Mouse (Mus musculus) layer of hippocampus, postnatal 10 days (tissue): ENCODE results near the gene Tmem169. TPM values are rescaled to one million over a fixed set of nuclear protein-coding genes. Genes with fewer than 3 reads are reported as not detected.
"Not testable (repeated sequence)": the region's sequence is repeated elsewhere in the genome, so short reads cannot be mapped to it uniquely, and the experiment has no call there.

ENCODE experiments used
- DNase-seq, 2 experiments: peaks; one replicate each; pipeline ENCODE4 v3.0.0; 2021; ENCODE audit warnings: low spot score in 2 of 2
- long read RNA-seq: library from polyadenylated mRNA; stranded (forward); transcript quantifications from one replicate; pipeline ENCODE4 v2.0.0, GENCODE M21; 2023
- total RNA-seq, 2 experiments: library from RNA; stranded (reverse); gene quantifications; 2 replicates each; pipeline ENCODE4 v1.2.3; 2021

Tmem169 gene
- total RNA-seq: 10 to 100 TPM; 35.5 to 41.4 TPM
- long read RNA-seq, transcript Tmem169-201 (3 exons, 2,928 nt): major isoform, 8 of 21 reads
- long read RNA-seq, transcript Tmem169-202 (4 exons, 697 nt): minor isoform, 5 of 21 reads
- long read RNA-seq, partial matches to known transcripts: 0 of 21 reads
- long read RNA-seq, other reads (novel, unspliced or antisense): 8 of 21 reads

DNA sequence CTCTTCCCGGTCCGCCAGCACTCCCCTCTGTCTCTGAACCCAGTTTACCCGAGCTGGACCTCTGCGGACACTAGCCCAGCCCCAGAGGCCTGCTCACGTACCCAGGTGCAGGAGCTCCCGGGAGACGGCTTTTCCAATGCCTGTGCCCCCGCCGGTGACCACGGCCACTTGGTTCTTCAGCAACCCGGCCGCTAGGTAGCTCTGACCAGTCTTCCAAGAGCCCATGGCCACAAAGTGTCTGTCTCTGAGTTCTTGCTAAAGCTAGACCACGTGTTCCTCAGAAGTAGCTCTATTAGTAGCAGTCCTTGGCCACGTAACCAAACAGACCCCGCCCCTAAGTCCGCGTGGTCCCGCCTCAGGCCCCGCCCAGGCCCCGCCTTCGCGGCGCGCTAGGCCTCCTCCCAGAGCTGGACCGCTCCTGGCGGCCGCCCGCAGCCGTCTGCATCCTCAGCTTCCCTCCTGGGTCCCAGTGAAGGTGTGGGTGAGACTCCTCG lies at the start of gene Tmem169, which contains the start of gene Pecr:
Gene Tmem169, plus strand, starts transcription at position 378 of the 494 bp plus-strand sequence.
Gene Pecr, minus strand, starts transcription at position 323 of the 494 bp plus-strand sequence.
- peak; percentile 91 to 94 for DNase-seq

DNA sequence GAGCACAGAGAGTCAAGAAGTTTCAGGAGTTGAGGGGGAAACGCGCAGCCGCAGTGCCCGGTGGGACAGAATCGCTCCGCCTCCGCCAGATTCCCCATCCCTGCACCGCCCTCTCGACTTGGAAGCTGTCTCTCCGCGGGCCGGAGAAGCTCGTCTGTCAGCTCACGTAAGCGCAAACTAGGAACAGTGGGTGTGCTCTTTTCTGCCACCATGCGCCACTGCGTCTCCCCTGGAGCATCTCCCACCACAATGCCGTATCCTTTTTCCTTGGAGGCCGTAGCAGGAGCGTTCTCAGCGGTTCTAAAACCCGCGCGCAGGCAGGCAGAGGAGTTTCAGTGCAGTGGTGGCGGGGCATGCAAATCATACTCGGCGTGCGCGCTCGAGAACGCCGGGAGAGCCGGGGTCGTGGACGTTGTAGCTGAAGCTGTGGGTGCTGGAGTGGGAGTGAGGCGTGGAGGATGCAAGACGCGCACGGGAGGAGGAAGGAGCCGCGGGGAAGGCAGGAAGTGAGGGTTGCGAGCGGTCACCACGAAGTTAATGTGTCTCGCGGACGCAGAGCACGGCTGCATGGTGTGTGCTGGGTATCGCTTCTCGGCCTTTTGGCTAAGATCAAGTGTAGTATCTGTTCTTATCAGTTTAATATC lies 47.7 kb upstream of the Tmem169 start:
- DNase-seq: peak; percentile 61 to 75

DNA sequence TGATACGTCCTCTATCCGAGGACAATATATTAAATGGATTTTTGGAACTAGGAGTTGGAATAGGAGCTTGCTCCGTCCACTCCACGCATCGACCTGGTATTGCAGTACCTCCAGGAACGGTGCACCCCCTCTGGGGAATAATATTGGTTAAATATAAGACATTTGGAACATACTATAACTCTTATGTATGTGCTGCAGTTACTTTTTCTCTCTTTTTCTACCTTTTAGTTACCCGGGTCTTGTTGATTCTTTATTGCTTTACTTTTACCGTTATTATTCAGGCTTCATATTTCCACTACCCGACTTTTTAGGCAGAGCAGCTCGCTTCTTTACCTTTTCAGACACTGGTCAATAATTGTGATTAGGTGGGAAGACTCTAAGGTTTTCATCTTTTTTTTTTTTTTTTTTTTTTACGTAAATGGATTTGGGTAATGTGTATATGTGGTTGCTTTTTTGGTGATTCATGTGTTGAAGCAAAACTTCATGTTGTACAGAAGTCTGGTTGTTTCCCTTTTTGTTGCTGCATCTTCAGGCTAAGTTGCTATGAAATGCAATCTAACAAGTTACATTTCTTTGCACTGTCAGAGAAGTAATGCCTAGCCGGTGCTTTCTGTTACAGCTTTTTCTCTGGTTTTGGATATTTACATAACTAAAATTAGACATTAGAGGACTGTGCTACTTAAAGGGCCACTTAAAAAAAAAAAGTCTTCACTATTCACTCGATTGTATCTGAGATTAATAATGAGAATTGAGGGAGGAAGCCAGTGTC lies 47.0 kb upstream of the Tmem169 start:
- no peak for DNase-seq

DNA sequence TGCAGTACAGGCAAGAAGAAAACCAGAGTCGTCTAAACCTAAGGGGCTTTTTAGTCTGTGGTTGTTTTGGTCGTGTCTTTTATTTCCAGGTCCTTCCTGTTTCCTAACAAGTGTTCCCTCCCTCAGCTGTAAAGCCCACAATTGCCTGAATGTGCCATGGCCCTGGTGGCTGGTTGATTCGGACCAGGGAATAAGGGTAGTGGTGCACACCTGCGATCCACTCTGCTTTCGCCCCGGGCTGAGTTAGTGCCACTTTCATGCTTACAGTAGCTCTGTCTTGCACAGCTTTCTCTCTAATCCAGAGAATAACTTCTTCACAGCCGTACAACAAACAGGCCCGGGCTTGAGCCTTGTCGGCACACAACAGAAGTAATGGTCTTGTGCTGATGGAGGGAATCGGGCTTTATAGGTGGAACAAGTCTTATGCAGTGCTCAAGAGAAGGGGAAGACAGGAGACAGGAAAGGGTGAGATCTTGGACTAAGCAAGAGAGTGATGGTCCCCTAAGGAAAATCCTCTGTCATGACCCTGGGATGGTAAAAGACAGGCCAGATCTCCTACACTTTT lies 46.1 kb upstream of the Tmem169 start:
- DNase-seq: no peak

- DNase-seq: not testable (repeated sequence)
Measured at GRCm38 (mm10) chr1:72239113-72239512, 45.1 kb upstream of the Tmem169 start.

DNA sequence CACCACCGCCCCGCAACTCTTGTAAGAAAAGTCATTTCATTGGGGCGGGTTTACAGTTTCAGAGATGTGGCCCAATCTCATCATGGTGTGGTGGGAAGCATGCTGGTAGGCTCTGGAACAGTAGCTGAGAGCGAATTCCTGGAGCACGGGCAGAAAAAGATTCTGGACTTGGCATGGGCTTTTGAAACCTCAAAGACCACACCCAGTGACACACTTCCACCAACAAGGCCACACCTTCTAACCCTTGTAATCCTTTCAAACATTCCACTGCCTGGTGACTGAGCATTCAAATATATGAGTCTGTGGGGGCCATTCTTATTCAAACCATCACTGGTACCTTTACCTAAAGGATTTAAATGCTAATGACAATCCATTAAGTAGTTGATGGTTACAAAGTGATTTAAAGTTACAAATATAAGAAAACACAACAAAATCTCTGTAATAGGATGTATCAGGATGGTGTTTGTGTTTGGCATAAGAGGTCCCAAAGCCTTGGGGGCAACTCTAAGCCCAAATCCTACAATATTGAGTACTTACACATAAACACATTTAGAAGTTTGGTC lies 41.5 kb upstream of the Tmem169 start:
- DNase-seq: no peak

DNA sequence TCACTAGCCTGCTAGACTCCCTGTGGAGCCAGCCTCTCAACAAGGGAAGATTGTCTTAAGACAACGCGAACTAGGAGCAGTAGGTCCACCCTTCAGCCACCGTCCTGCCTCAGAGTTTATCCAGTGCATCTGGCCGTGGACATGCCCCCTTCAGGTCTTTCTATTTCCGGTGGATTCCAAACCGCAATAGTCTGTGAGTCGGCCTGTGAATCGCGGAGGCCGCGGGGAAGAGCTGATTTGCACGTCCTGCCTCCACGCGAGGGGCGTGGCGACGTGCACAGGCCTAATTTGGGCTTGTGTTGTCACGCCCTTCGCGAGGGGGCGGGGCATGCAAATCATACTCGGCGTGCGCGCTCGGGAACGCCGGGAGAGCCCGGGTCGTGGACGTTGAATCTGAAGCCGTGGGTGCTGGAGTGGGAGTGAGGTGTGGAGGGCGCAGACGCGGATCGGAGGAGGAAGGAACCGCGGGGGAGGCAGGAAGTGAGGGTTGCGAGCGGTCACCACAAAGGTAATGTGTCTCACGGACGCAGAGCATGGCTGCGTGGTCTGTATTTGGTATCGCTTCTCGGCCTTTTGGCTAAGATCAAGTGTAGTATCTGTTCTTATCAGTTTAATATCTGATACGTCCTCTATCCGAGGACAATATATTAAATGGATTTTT lies 40.4 kb upstream of the Tmem169 start:
- DNase-seq: peak; percentile 95 to 97

- no peak for DNase-seq
Measured at GRCm38 (mm10) chr1:72244317-72245036, 39.7 kb upstream of the Tmem169 start.

DNA sequence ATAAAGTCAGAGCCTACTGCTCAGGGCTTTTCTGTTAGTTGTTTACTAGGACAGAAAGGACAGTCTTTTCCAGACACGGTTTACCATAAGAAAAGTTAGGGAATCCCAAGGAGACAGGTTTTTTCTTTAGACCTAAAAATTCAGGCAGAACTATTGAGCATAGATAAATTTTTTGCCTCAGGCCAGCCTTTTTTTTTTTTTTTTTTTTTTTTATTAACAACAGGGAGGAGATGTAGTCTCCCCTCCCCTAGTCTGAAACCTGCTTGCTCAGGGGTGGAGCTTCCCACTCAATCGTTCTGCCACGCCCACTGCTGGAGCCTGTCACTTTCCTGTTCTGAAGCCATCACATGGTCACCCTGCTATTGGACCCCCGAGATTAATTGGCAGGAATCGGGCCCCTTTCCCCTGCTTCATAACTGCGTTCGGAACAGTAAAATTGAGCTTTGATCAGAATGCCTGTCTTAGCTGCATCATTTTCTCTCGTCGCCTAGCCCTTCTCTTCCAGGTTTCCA lies 35.9 kb upstream of the Tmem169 start:
- not testable (repeated sequence) for DNase-seq

DNA sequence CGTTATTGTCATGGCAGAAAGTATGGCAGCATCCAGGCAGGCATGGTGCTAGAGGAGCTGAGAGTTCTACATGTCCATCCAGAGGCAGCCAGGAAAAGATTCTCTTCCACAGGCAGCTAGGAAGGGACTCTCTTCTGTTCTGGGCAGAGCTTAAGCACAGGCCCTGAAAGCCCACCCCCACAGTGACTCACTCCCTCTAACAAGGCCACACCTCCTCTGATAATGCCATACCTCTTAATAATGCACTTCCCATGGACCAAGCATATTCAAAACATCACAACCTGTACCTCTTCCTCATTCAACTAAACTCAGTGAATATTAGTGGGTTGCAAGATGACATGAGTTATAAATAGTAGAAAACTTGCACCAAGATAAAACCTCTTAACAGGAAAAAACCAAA lies 32.4 kb upstream of the Tmem169 start:
- no peak for DNase-seq

GRCm38 (mm10) chr1:72253881-72254491 lies 30.2 kb upstream of the Tmem169 start:
- DNase-seq: peak; percentile 12 to 38

GRCm38 (mm10) chr1:72254545-72255061 lies 29.6 kb upstream of the Tmem169 start:
- DNase-seq: peak; percentile 77 to 86

- peak; percentile 51 to 59 for DNase-seq
Measured at GRCm38 (mm10) chr1:72255062-72255853, 28.9 kb upstream of the Tmem169 start.

DNA sequence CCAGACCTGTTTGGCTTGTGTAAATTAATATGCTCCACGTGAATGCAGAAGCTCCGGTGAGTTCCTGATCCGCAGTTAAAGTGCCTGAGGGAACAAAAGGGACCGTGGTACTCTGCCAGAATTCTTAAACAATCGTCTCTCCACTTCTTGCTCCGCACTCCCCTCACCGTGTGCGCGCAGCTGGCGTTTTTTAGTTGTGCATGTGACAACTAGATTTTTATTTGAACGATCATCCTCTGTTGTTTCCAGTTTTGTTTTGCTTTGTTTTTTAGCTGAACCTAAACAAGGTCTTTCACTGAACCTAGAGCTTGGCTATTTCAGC lies 28.4 kb upstream of the Tmem169 start:
- DNase-seq: no peak

DNA sequence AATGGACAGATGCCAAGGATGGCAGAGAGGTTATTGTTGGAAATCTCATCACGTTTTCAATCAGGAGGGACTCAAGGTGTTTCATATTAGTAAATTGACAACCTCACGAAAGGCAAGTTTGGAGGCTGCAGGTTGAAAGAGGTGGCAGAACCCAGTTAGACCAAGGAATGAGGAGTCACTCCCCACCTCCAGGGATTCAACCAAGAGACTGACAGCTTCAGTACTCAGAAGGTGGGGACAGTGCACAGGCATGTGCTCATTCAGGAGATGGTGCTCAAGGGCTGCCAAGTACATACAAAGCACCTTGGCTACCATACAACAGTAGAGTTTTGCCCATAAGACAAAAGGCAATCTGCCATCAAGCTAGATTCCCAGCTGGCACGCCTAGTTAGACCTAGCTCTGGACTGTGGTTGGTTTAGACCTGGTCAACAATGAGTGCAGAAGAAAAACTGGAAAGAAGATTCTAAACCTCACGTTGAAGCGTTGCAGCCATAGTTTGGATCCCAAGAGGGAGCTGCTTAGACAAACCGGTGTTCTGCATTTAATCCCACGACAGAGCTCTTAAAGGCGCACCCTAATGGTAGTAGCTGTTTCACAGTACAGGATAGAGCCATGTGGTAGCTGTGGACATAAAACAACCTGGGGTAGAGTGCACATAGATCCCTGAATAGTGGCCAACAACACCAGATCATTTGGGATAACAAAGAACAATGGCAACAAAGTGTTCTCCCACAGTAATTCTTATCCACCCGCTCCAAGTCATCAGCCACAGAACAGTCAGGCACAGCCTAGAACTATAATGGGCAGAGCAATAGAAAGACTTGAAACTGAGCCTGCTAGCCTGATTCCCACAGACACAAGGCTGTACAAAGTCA lies 27.6 kb upstream of the Tmem169 start:
- no peak for DNase-seq

GRCm38 (mm10) chr1:72263099-72263498 lies 21.1 kb upstream of the Tmem169 start:
- DNase-seq: no peak

GRCm38 (mm10) chr1:72278085-72278484 lies 6.1 kb upstream of the Tmem169 start:
- DNase-seq: no peak

DNA sequence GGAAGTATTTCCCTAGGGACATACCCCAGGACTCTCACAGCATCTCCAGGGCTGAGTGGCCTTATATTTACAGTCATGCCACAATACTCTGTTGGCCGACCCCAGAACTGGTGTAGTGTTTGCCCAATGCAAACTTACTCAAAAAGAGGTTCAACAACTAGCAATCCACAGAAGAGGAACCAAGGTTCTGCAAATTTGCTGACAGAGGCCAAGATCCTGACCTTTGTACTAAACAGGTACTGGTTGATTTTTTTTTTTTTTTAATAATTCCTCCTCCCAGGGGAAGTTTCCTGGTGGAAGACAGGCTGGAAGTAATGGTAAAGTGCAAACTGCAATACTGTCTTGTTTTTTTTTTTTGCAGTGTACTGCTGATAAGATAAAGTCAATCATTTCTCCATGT lies 1.6 kb upstream of the Tmem169 start:
- no peak for DNase-seq
